Mouse (Mus musculus) intestine, embryonic 14.5 days (tissue): ENCODE data around the gene Creb3l4. TPM values are rescaled to one million over a fixed set of nuclear protein-coding genes. Genes with fewer than 3 reads are reported as not detected.

Experiments
- ATAC-seq: fragments of 200-750 bp; cut with Nextera tagmentation; replicated peaks from 2 replicates; pipeline ENCODE4 v1.8.0; 2017; ENCODE audit warnings: low read depth, moderate number of reproducible peaks, moderate TSS enrichment, moderate library complexity; ENCODE audit not compliant: low FRiP score, low TSS enrichment
- DNase-seq: peaks from one replicate; pipeline ENCODE4 v3.0.0-alpha.2; 2018; ENCODE audit warnings: low spot score
- H3K27ac ChIP-seq: fragments of 300-500 bp; sonication (generic); 2 replicates; pipeline ENCODE4 v1.5.1; 2014; ENCODE audit warnings: low read depth, mild to moderate bottlenecking, control low read depth
- H3K27me3 ChIP-seq: fragments of 300-500 bp; sonication (generic); replicated peaks from 2 replicates; pipeline ENCODE4 v1.6.1; 2014; ENCODE audit warnings: low read length, control low read depth; ENCODE audit not compliant: control insufficient read depth, insufficient read depth
- H3K36me3 ChIP-seq: fragments of 300-500 bp; sonication (generic); 2 replicates; pipeline ENCODE4 v1.6.1; 2014; ENCODE audit warnings: low read length, control low read depth; ENCODE audit not compliant: control insufficient read depth, insufficient read depth
- H3K4me1 ChIP-seq: fragments of 300-500 bp; sonication (generic); replicated peaks from 2 replicates; pipeline ENCODE4 v1.6.1; 2014; ENCODE audit warnings: low read length, control low read depth, mixed read lengths; ENCODE audit not compliant: control insufficient read depth, insufficient read depth
- H3K4me2 ChIP-seq: fragments of 300-500 bp; sonication (generic); 2 replicates; pipeline ENCODE4 v1.6.1; 2014; ENCODE audit warnings: low read length
- H3K4me3 ChIP-seq: fragments of 300-500 bp; sonication (generic); 2 replicates; pipeline ENCODE4 v1.5.1; 2014; ENCODE audit warnings: low read depth, low read length, control low read depth, mixed read lengths
- H3K9ac ChIP-seq: fragments of 300-500 bp; sonication (generic); 2 replicates; pipeline ENCODE4 v1.6.1; 2014; ENCODE audit warnings: mild to moderate bottlenecking, low read length
- H3K9me3 ChIP-seq: fragments of 300-500 bp; sonication (generic); 2 replicates; pipeline ENCODE4 v1.6.1; 2016; ENCODE audit warnings: low read length, control low read depth; ENCODE audit not compliant: control insufficient read depth
- WGBS: fragments of 180-500 bp; shearing (Covaris S2); extraction: QIAGEN DNeasy Blood & Tissue Kit; methylation state at CpG from one replicate; pipeline ENCODE4 v1.1.7; 2014; 5-methylcytosine and 5-hydroxymethylcytosine counted together
- polyA plus RNA-seq: library from polyadenylated mRNA; unstranded; fragments of >200 nt; fragmentation: Nextera tagmentation; extraction: Ambion mirVana; gene quantifications from 2 replicates; pipeline ENCODE4 v1.2.1, GENCODE M21; 2014

Gene Creb3l4
- polyA plus RNA-seq, 1 experiment from 2014 or later: 6.9 TPM

DNA sequence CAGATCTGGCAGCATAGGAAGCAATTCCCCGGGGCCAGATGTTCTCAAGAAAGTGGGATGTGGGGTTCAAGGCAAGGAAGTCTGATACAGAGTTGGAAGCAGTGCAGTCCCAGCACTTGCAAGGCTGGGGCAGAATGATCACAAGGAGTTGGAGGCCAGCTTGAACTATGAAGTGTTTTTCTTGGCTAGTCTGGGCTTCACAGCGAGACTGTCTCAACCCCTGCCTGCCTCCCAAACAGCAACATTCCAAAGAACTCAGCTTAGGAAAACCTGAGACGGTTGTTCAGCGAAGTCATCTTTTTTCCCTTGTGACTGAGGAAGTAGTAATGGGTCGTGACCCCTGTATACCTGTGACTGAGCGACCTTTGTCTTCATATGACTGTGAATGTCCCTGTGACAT, 7.5 kb upstream of the Creb3l4 start:
- peaks cover 19% of the 10 kb centered on the region for H3K36me3 ChIP-seq
- no peak overlapping the region for H3K4me2 ChIP-seq
- H3K9ac ChIP-seq: no peak overlapping the region
- no peaks in the 10 kb centered on the region for H3K9me3 ChIP-seq
- ATAC-seq: no peak
- no peak overlapping the region for H3K27ac ChIP-seq
- peaks cover 16% of the 10 kb centered on the region for H3K4me1 ChIP-seq
- 86% methylated on average over 6 of the region's 6 CpGs for WGBS
- H3K4me3 ChIP-seq: no peak overlapping the region
- no peaks in the 10 kb centered on the region for H3K27me3 ChIP-seq
- DNase-seq: no peak

DNA sequence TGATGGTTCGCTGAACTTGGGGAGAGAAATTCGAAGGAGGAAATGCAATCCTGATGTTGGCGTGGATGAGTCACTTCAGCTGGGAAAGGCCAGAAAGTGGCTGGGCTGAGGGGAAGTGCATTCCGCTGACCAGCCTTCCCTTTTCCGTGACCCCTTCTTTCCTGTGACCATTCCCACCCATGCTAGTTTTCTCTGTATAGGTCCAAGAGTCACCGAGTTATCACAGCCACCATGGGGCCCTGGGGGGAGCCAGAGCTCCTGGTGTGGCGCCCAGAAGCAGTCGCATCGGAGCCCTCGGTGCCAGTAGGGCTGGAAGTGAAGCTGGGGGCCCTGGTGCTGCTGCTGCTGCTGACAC, 5.4 kb upstream of the Creb3l4 start:
- H3K4me2 ChIP-seq: peak overlapping the region; percentile 93
- peak overlapping the region; percentile 79 for H3K4me3 ChIP-seq
- H3K27ac ChIP-seq: peak overlapping the region; percentile 95
- H3K9ac ChIP-seq: peak overlapping the region; percentile 81
- H3K4me1 ChIP-seq: peaks cover 10% of the 10 kb centered on the region
- H3K9me3 ChIP-seq: no peaks in the 10 kb centered on the region
- no peaks in the 10 kb centered on the region for H3K27me3 ChIP-seq
- DNase-seq (no peak), ATAC-seq (no peak)
- H3K36me3 ChIP-seq: peaks cover 19% of the 10 kb centered on the region
- WGBS: 3% methylated on average over 10 of the region's 10 CpGs

DNA sequence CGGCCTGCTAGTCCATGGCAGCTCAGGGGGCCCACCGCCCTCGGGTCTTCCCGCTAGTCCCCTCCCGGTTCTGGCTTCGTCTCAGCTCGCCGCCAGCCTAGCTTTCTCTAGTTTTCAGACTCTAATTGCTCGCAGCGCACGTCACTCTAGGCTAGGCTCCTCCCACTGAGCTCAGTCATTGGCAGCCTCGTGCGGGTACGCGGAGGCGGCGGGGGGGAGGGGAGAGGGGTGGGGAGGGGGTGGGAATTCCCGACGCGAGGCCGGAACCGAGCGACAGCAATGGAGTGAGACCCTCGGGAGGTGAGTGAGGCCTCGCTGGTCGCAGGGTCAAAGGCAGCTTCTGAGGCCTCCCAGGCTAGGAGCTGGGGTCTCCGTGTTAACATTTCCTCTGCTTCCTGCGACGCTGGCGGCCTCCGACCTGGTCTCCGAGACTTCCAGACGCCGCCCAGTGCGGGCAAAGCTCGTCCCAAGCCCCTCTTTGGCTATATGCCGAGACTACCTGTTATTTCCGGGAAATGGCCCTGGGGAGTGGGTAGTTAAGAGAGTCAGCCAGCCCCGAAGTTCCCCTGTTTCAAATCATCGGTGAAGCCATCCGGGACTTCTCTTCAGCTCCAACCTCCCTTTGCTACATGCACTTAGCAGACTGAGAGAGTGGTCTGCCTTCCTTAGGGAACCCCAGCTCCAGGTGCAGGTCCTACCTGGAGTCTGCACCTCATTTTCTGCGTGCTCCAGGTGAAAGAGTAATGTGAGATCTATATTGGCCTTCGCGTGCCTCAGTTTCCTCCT, 4.8 kb upstream of the Creb3l4 start, which contains the start of gene Slc39a1:
Slc39a1 (plus strand) TSS at position 213 of the 786 bp plus-strand sequence.
- no peaks in the 10 kb centered on the region for H3K9me3 ChIP-seq
- peak; percentile 93 for DNase-seq
- H3K27ac ChIP-seq: peak within 1 kb of the TSS; percentile 95
- ATAC-seq: peak; percentile 90
- H3K36me3 ChIP-seq: peaks cover 19% of the 10 kb centered on the region
- peak within 1 kb of the TSS; percentile 93 for H3K4me2 ChIP-seq
- H3K4me1 ChIP-seq: peaks cover 13% of the 10 kb centered on the region
- H3K4me3 ChIP-seq: peak within 1 kb of the TSS; percentile 79
- WGBS: under 1% methylated on average over 44 of the region's 44 CpGs
- peak within 1 kb of the TSS; percentile 81 for H3K9ac ChIP-seq
- H3K27me3 ChIP-seq: no peaks in the 10 kb centered on the region

DNA sequence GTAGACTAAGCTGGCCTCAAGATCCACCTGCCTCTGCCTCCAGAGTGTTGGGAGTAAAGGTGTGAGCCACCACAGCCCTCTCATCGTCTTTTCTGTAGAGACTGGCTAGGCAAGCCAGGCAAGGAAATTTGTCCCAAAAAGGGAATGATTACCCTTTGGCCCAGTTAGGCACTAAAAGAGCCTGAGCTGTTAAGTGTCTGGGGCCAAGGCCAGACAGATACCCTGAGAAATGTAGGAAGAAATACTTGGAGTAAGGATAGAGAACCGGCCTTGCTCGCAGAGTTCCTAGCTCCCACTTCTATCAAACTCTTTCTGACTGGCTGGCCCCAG, 4.3 kb upstream of the Creb3l4 start:
- Histone ChIP-seq H3K27me3 (no peaks in the 10 kb centered on the region), H3K4me2 (peak overlapping the region; percentile 93), H3K36me3 (peaks cover 19% of the 10 kb centered on the region), H3K9ac (peak overlapping the region; percentile 81), H3K27ac (peak overlapping the region; percentile 95), H3K9me3 (no peaks in the 10 kb centered on the region), H3K4me1 (peaks cover 15% of the 10 kb centered on the region), H3K4me3 (peak overlapping the region; percentile 79)
- no peak for DNase-seq
- ATAC-seq: peak; percentile 38
- WGBS: under 1% methylated on average over 3 of the region's 3 CpGs

DNA sequence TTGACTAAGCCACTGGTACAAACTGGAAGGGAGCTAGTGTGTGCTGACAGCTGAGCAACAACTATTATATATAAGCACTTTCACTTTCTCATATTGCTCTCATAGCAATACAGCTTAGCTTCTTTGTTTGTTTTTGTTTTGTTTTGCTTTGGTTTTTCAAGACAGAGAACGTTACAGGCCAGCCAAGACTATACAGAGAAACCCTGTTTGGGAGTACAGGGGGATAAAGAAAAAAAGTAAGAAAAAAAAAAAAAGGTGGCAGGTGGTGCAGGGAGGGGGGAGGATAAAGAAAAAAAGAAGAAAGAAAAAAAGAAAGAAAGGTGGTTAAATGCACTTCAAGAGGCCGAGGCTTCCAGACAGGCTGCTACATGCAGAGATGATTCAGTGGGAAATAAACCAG, 2.1 kb upstream of the Creb3l4 start:
- peaks cover 6% of the 10 kb centered on the region for H3K36me3 ChIP-seq
- no peaks in the 10 kb centered on the region for H3K27me3 ChIP-seq
- ATAC-seq (no peak), DNase-seq (no peak)
- H3K4me2 ChIP-seq: no peak overlapping the region
- H3K9me3 ChIP-seq: no peaks in the 10 kb centered on the region
- no peak overlapping the region for H3K4me3 ChIP-seq
- no peak overlapping the region for H3K27ac ChIP-seq
- peaks cover 17% of the 10 kb centered on the region for H3K4me1 ChIP-seq
- WGBS: 73% methylated on average over 2 of the region's 2 CpGs
- no peak overlapping the region for H3K9ac ChIP-seq

DNA sequence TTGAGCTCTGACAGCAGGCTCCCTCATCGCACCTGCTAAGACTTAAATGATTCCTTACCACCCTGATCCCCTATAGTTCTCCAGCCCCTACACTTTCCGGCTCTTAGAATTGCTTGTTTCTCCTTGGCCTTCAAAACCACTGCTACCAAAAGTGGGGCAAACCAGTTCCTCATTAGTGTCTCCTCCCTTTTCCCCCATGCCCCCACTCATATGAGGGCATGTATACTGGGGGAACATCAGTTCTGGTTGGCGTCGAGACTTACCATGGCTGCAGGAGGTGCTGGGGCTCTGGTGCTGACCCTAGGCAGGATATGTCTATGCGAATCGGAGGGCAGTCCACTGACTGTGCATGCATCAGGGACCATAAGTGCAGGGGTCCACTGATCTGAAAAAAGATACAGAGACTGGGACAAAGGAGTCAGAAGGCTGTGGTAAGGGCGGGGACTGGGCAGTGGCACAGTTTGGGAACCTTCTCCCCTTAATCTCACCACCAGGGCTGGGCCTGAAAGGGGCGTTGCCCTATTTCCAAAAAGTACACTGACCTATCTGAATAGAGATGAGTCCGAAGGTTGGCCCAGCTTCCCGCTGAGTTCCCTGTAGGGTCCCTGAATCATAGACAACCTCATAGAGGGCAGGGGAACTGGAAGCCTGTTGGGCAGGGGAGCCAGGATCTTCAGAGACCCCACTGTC, 1.5 kb downstream of the Creb3l4 start:
- H3K9me3 ChIP-seq: no peaks in the 10 kb centered on the region
- H3K36me3 ChIP-seq: 0 out of 2 replicates have a peak, but pooled peaks cover 3% of the 10 kb centered on the region
- 80% methylated on average over 10 of the region's 10 CpGs for WGBS
- peaks cover 9% of the 10 kb centered on the region for H3K4me1 ChIP-seq
- no peak overlapping the region for H3K9ac ChIP-seq
- no peaks in the 10 kb centered on the region for H3K27me3 ChIP-seq
- no peak for DNase-seq
- peak overlapping the region; percentile 68; the same call in 1 of the 2 replicates for H3K4me2 ChIP-seq
- no peak for ATAC-seq
- H3K27ac ChIP-seq: no peak overlapping the region
- no peak overlapping the region for H3K4me3 ChIP-seq

DNA sequence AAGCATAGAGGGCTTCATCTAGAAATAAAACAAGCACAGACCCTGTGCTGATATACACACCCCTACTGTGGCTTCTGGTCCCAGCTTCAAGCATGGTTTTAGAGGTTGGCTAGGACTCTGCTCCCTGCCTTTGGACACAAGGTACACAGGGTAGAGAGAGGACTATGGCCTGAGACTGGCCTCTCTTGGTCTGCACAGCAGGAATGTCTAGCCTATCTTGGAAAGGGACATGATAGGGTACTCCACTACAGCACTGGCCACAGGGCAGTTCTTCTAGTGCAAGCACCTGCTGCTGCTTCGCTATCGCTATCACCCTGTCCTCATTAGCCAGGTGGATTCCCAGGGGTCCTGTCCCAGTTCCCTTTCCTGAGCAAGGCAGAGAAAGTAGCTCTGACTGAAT, 2.1 kb downstream of the Creb3l4 start:
- Histone ChIP-seq H3K4me2 (no peak overlapping the region), H3K9ac (no peak overlapping the region), H3K4me1 (peaks cover 9% of the 10 kb centered on the region), H3K4me3 (no peak overlapping the region), H3K9me3 (no peaks in the 10 kb centered on the region), H3K27me3 (no peaks in the 10 kb centered on the region), H3K36me3 (0 out of 2 replicates have a peak, but pooled peaks cover 3% of the 10 kb centered on the region), H3K27ac (no peak overlapping the region)
- no peak for DNase-seq
- WGBS: 93% methylated on average over 2 of the region's 2 CpGs
- no peak for ATAC-seq

DNA sequence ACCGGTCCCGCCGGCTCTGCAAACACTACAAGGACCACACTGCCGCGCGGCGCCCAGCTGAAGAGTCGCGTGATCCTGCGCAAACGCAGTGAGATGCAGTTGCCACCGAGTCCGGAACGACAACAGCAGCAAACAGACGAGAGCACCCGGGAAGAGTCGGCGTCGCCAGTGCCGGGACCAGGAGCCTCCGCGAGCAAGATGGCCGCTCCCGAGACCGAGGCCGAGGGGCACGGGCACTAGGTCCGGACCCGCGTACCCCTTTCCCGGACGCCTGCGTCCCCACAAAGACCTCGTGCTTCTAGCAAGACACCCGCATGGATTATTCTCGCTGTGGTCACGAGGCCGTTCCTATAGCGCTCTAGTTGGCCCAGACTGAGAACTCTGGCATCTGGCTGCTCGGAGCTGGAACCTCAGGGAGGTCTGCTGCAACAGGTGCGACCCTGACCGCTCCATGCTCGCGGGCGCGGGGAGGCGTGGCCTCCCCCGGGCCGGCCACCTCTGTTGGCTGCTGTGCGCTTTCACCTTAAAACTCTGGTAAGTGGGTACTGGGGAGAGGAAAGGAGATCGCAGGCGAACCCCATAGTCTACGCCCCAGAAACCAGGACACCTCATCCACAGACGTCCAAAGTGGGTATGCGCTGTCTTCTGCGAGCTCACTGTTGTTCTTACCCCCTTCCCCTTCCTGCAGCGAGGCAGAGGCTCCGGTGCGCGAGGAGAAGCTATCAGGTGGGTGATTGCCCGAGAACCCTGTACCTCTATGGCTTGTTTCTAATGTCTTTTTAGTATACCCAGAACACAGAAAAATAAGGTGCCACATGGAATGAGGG, 11.6 kb downstream of the Creb3l4 start, which contains the start of gene Jtb:
Jtb (plus strand) TSS at position 91 of the 827 bp plus-strand sequence.
- peak; percentile 94 for DNase-seq
- 0% methylated on average over 61 of the region's 61 CpGs for WGBS
- peak within 1 kb of the TSS; percentile 83 for H3K4me3 ChIP-seq

More for the DNA sequence above, 11.6 kb downstream of the Creb3l4 start, which contains the start of gene Jtb:
- Histone ChIP-seq H3K9me3 (no peaks in the 10 kb centered on the region; the same call in 1 of the 2 replicates), H3K36me3 (peaks cover 21% of the 10 kb centered on the region), H3K9ac (peak within 1 kb of the TSS; percentile 80), H3K4me2 (peak within 1 kb of the TSS; percentile 64), H3K27ac (peak within 1 kb of the TSS; percentile 95), H3K4me1 (0 out of 2 replicates have a peak, but pooled peaks cover 3% of the 10 kb centered on the region), H3K27me3 (no peaks in the 10 kb centered on the region)
- ATAC-seq: peak; percentile 97
